Mouse (Mus musculus) limb, embryonic 11.5 days (tissue): ENCODE measurements around the gene Dctn1. TPM values are rescaled to one million over a fixed set of nuclear protein-coding genes. Genes with fewer than 3 reads are reported as not detected.
"Not testable (repeated sequence)": the region's sequence is repeated elsewhere in the genome, so short reads cannot be mapped to it uniquely, and the experiment has no call there.

Experiments used
- ATAC-seq: fragments of 200-750 bp; cut with Nextera tagmentation; 2 replicates; pipeline ENCODE4 v1.8.0; 2017; ENCODE audit warnings: low read depth; ENCODE audit not compliant: insufficient number of reproducible peaks, low FRiP score, low TSS enrichment
- DNase-seq: peaks from one replicate; pipeline ENCODE4 v3.0.0-alpha.2; 2015; ENCODE audit warnings: low spot score
- H3K27ac ChIP-seq: fragments of 300-500 bp; sonication (generic); replicated peaks from 2 replicates; pipeline ENCODE4 v1.5.1; 2014; ENCODE audit warnings: low read depth, mild to moderate bottlenecking, low read length
- H3K27me3 ChIP-seq: fragments of 300-500 bp; sonication (generic); 2 replicates; pipeline ENCODE4 v1.6.1; 2014; ENCODE audit warnings: mild to moderate bottlenecking, low read length, mixed read lengths; ENCODE audit not compliant: control insufficient read depth, insufficient read depth
- H3K36me3 ChIP-seq: fragments of 300-500 bp; sonication (generic); 2 replicates; pipeline ENCODE4 v1.6.1; 2014; ENCODE audit warnings: mild to moderate bottlenecking, low read length, moderate library complexity, mixed read lengths; ENCODE audit not compliant: control insufficient read depth, insufficient read depth
- H3K4me1 ChIP-seq: fragments of 300-500 bp; sonication (generic); 2 replicates; pipeline ENCODE4 v1.6.1; 2014; ENCODE audit warnings: low read length, mixed read lengths; ENCODE audit not compliant: control insufficient read depth, insufficient read depth
- H3K4me2 ChIP-seq: fragments of 300-500 bp; sonication (generic); 2 replicates; pipeline ENCODE4 v1.6.1; 2014; ENCODE audit warnings: low read depth, mild to moderate bottlenecking, moderate library complexity; ENCODE audit not compliant: severe bottlenecking
- H3K4me3 ChIP-seq: fragments of 300-500 bp; sonication (generic); 2 replicates; pipeline ENCODE4 v1.5.1; 2014; ENCODE audit warnings: low read depth, low read length
- H3K9ac ChIP-seq: fragments of 300-500 bp; sonication (generic); 2 replicates; pipeline ENCODE4 v1.6.1; 2014; ENCODE audit warnings: mild to moderate bottlenecking, low read length
- H3K9me3 ChIP-seq: fragments of 300-500 bp; sonication (generic); 2 replicates; pipeline ENCODE4 v1.6.1; 2016; ENCODE audit warnings: low read length; ENCODE audit not compliant: control insufficient read depth
- WGBS: fragments of 180-500 bp; shearing (Covaris S2); extraction: QIAGEN DNeasy Blood & Tissue Kit; methylation state at CpG from one replicate; pipeline ENCODE4 v1.1.7; 2014; 5-methylcytosine and 5-hydroxymethylcytosine counted together
- polyA plus RNA-seq: library from polyadenylated mRNA; unstranded; fragments of >200 nt; fragmentation: Nextera tagmentation; extraction: Ambion mirVana; gene quantifications from 2 replicates; pipeline ENCODE4 v1.2.1, GENCODE M21; 2014

Gene Dctn1
- polyA plus RNA-seq, 1 experiment from 2014 or later = 70.4 TPM

DNA sequence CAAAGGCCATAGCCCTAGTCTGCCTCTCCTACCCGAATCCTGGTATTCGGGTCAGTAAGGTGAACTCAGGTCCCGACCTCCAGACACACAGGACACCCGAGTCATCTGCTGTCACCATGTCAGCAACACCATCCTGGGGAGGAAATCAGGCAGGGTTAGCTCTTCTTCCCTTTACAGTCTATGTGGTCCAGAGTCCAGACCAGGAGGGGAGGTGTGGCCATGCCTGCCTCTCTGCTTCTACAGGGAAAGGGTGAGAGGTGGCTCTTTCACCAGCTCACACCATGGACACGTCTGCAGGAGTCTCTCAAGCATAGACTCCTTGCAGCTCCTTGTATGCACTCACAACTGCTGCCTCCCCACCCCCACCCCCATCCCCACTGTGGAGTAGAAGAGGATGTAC lies 12.2 kb upstream of the Dctn1 start:
- Histone ChIP-seq H3K4me1 (peaks cover 7% of the 10 kb centered on the region; the same call in 1 of the 2 replicates), H3K4me2 (no peak overlapping the region), H3K9me3 (no peaks in the 10 kb centered on the region), H3K27ac (no peak overlapping the region), H3K36me3 (peaks cover 2% of the 10 kb centered on the region; the same call in 1 of the 2 replicates), H3K9ac (no peak overlapping the region), H3K27me3 (no peaks in the 10 kb centered on the region), H3K4me3 (no peak overlapping the region)
- DNase-seq (no peak), ATAC-seq (no peak)
- WGBS = 81% methylated on average over 5 of the region's 5 CpGs

DNA sequence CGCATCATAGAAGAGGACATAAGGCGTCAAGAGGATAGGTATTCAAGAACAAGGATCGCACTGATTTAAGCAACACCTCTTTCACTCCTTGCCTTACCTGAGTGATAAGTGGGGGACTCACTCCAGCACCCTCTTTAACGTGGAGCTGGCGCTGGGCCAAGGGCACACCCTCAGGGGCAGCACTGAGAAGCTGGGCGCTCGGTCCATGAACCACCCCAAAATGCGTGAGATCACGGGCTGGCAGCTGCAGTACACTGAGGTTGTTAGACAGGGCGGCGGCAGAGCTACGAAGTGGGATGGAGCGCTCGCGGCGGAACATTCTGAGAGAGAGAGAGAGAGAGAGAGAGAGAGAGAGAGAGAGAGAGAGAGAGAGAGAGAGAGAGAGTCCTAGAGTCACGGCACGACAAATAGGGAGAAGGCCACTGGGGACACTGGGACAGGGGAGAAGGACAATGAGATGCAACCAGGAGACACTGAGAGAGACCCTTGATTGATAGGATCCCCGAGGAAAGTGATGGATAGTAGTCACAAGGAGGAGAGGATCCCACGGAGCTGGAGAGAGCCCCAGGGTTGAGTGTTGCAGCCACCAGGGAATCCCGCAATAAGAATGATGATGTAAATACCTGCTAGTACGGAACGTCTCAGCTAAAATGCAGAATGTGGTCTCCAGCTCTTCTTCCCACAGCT lies 10.0 kb upstream of the Dctn1 start:
- peak overlapping the region; percentile 54 for H3K4me3 ChIP-seq
- H3K27ac ChIP-seq = no peak overlapping the region
- H3K4me1 ChIP-seq = peaks cover 7% of the 10 kb centered on the region; the same call in 1 of the 2 replicates
- no peak for DNase-seq
- no peaks in the 10 kb centered on the region for H3K9me3 ChIP-seq
- peak overlapping the region; percentile 86 for H3K4me2 ChIP-seq
- ATAC-seq = 0 out of 2 replicates have a peak, but pooled peaks have one; percentile 7
- H3K36me3 ChIP-seq = peaks cover 2% of the 10 kb centered on the region; the same call in 1 of the 2 replicates
- peak overlapping the region; percentile 59 for H3K9ac ChIP-seq
- peaks cover 6% of the 10 kb centered on the region for H3K27me3 ChIP-seq
- 8% methylated on average over 23 of the region's 23 CpGs for WGBS

DNA sequence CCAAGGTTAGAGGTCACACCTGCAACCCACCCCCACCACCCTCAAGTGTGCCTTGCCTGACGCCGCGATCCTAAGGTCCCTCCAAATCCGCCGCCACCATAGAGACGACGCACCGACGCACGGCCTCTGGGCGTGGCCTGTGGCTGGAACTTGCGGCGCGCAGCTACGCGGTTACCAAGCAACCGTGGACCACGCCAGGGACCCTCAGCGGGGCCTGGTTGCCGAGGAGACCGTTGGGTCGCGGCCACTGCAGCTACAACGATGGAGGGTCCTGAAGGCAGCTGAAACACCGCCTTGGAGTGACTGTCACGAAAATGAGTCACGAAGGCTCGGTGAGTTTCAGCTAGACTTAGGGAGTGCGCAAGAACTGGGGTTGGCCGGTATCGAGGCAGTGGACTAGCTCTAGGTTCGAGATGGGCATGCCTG lies 9.4 kb upstream of the Dctn1 start, which contains the start of the genes Wdr54 and 1700003E16Rik:
Gene Wdr54 (minus strand): TSS at position 139 of the 426 bp plus-strand sequence.
Gene 1700003E16Rik (plus strand): TSS at position 146 of the 426 bp plus-strand sequence.
- peak; percentile 91 for DNase-seq
- Histone ChIP-seq H3K9me3 (no peaks in the 10 kb centered on the region), H3K9ac (peak within 1 kb of the TSS; percentile 59), H3K27ac (no peak within 1 kb of the TSS), H3K4me1 (peaks cover 10% of the 10 kb centered on the region; the same call in 1 of the 2 replicates), H3K4me2 (peak within 1 kb of the TSS; percentile 86), H3K36me3 (peaks cover 2% of the 10 kb centered on the region; the same call in 1 of the 2 replicates), H3K4me3 (peak within 1 kb of the TSS; percentile 54), H3K27me3 (peaks cover 11% of the 10 kb centered on the region)
- WGBS = 1% methylated on average over 32 of the region's 32 CpGs
- ATAC-seq = peak; percentile 87

DNA sequence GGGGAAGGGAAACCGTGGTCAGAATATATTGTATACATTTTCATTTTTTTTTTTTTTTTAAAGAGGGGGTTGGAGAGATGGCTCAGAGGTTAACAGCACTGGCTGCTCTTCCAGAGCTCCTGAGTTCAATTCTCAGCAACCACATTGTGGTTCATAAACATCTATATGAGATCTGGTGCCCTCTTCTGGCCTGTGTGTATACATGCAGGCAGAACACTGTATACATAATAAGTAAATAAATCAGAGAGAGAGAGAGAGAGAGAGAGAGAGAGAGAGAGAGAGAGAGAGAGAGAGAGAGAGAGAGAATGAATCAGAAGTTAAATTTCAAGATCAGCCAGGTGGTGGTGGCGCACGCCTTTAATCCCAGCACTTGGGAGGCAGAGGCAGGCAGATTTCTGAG lies 6.3 kb upstream of the Dctn1 start:
- peak; percentile 63 for DNase-seq
- not testable (repeated sequence) for H3K36me3 ChIP-seq, H3K9ac ChIP-seq, H3K9me3 ChIP-seq, H3K27ac ChIP-seq, ATAC-seq, H3K4me2 ChIP-seq, H3K4me3 ChIP-seq
- peaks cover 21% of the 10 kb centered on the region for H3K4me1 ChIP-seq
- H3K27me3 ChIP-seq = peaks cover 26% of the 10 kb centered on the region
- WGBS = 35% methylated on average over 3 of the region's 3 CpGs

DNA sequence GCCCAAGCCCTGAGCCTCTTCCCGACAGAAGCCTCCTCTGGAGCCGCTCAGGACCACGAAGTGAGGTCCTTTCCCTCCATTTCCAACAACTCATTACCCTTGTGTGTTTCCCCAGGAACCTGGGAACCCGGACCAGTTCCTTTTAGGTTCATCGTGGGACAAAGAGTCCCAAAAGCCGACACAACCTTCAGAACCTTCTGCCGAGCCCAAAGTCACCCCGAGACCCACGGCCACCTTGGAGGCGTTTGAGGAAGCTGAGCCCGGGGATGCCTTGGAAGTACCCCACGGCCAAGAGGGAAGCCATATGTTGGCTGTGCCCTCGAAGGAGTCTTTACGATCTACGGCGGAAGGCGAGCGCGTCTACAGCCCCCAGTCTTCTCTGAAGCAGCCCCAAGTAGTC lies 4.3 kb upstream of the Dctn1 start:
- Histone ChIP-seq H3K36me3 (no peaks in the 10 kb centered on the region), H3K4me2 (peak overlapping the region; percentile 50), H3K9me3 (no peaks in the 10 kb centered on the region), H3K27me3 (peaks cover 26% of the 10 kb centered on the region), H3K9ac (peak overlapping the region; percentile 53; the same call in 1 of the 2 replicates), H3K4me1 (peaks cover 20% of the 10 kb centered on the region), H3K4me3 (peak overlapping the region; percentile 27), H3K27ac (no peak overlapping the region)
- WGBS = 5% methylated on average over 19 of the region's 19 CpGs
- peak; percentile 32 for DNase-seq
- no peak for ATAC-seq

DNA sequence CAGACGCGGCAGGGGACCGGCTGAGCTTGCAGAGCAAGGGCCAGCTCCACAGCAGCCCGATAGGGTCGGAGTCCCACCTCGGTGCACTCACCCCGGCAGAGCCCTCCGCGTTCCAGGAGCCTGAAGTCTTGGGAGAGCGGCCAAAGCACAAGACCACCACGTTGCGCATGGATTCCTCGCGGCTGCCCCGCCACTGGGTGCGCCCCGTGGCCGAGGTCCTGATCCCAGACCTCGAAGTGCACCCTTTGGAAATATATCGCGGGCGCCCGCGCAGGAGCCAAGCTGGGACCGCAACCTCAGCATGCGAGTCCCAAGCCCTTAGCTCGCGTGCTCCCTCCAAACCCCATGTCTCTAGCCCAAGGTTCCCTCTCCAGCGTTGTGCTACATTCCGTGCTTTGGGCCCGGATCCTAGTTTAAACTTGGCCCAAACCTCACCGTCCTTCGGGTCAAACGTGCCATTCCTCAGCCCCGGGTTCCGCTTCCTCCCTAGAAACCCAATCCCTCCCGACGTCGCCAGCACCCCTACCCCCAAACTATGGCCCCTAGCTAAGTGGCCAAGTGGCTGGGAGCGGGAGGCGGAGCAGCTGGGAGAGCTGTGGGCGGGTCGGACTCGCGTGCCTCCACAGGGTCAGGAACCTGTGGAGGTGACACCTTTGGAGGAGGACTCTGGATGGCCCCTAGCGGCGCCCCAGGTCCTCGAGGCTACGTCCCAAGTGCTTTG lies 3.6 kb upstream of the Dctn1 start:
- under 1% methylated on average over 49 of the region's 49 CpGs for WGBS
- Histone ChIP-seq H3K4me2 (peak overlapping the region; percentile 50), H3K36me3 (no peaks in the 10 kb centered on the region), H3K27me3 (peaks cover 26% of the 10 kb centered on the region), H3K27ac (no peak overlapping the region), H3K9me3 (no peaks in the 10 kb centered on the region), H3K9ac (peak overlapping the region; percentile 53; the same call in 1 of the 2 replicates), H3K4me3 (peak overlapping the region; percentile 27), H3K4me1 (peaks cover 24% of the 10 kb centered on the region)
- ATAC-seq = peak; percentile 12; the same call in 1 of the 2 replicates
- peak; percentile 67 for DNase-seq

DNA sequence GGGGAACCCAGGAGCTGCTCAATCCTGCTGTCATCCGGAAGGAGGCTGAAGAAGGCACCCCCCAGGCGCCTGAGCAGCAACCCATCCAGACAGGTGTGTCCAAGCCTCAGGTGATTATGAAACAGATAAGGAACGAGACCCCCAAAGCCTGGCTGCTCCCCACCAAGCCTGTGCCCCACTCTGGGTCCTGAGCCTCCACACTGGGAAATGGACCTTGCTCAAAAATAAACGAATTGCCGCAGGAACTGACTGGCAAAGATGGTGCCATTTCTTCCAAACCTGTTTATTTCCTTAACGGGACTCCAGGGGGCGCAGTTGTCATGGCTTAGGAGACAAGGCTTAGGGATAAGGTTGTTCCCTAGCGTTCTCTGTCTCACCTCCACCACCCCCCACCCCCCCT lies 3.0 kb upstream of the Dctn1 start:
- DNase-seq = peak; percentile 81
- Histone ChIP-seq H3K4me1 (peaks cover 26% of the 10 kb centered on the region), H3K9ac (no peak overlapping the region), H3K4me3 (peak overlapping the region; percentile 27), H3K36me3 (no peaks in the 10 kb centered on the region), H3K27me3 (peaks cover 26% of the 10 kb centered on the region), H3K27ac (no peak overlapping the region), H3K4me2 (peak overlapping the region; percentile 50), H3K9me3 (no peaks in the 10 kb centered on the region)
- ATAC-seq = no peak
- WGBS = under 1% methylated on average over 8 of the region's 8 CpGs

DNA sequence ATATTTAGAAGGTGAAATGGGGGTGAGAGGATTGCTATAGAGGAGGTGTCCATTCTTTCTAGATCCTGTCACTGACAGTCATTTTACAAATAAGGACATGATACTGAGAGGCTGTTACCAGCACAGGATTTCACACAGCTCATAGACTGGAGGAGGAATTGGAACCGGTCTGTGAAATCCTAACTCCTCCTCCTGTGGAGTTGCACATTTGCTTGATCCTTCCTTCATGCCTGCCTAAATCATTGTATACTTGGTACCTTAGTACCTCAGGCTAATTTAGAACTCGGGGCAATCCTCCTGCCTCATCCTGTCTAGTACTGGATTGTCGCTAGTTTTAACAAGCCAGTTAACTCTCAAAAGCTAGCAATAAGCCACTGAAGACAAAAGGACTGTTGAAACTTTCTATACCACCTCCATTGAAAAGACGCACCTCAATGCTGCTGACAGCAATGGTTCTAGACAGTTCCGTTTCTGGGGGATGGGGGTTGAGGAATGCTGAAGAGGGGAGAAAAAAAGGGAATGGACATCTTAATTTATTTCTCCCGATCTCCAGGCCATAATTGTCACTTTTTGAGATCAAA lies 604 bp upstream of the Dctn1 start:
- H3K4me2 ChIP-seq = peak overlapping the region; percentile 51
- H3K4me3 ChIP-seq = peak overlapping the region; percentile 79
- no peaks in the 10 kb centered on the region for H3K36me3 ChIP-seq
- H3K9me3 ChIP-seq = no peaks in the 10 kb centered on the region
- no peak for DNase-seq
- peaks cover 26% of the 10 kb centered on the region for H3K27me3 ChIP-seq
- H3K4me1 ChIP-seq = peaks cover 26% of the 10 kb centered on the region
- 6% methylated on average over 6 of the region's 6 CpGs for WGBS
- H3K9ac ChIP-seq = peak overlapping the region; percentile 80
- ATAC-seq = 0 out of 2 replicates have a peak, but pooled peaks have one; percentile 6
- no peak overlapping the region; the same call in 1 of the 2 replicates for H3K27ac ChIP-seq
